Mouse (Mus musculus) megakaryocyte, embryonic 14.5 days (primary cell): ENCODE data around the gene Flna. TPM values are rescaled to one million over a fixed set of nuclear protein-coding genes. Genes with fewer than 3 reads are reported as not detected.

Source experiments
- H3K27me3 ChIP-seq: replicated peaks from 2 replicates; pipeline ENCODE3; 2012; ENCODE audit warnings: inconsistent platforms
- H3K36me3 ChIP-seq: replicated peaks from 2 replicates; pipeline ENCODE3; 2012; ENCODE audit warnings: low read length, inconsistent platforms, mixed read lengths
- H3K4me1 ChIP-seq: 2 replicates; pipeline ENCODE4 v1.6.1; 2012; ENCODE audit warnings: inconsistent platforms
- H3K4me3 ChIP-seq: replicated peaks from 2 replicates; pipeline ENCODE3; 2012; ENCODE audit warnings: moderate library complexity, mild to moderate bottlenecking, inconsistent platforms
- H3K9me3 ChIP-seq: 2 replicates; pipeline ENCODE4 v1.6.1; 2012; ENCODE audit warnings: inconsistent platforms
- FLI1 ChIP-seq: IDR thresholded peaks from 2 replicates; pipeline ENCODE4 v1.6.1; 2012; ENCODE audit warnings: low read length, inconsistent platforms, mixed read lengths
- GATA1 ChIP-seq: IDR thresholded peaks from 3 replicates; pipeline ENCODE4 v1.6.1; 2012; ENCODE audit warnings: mixed read lengths, low read length, inconsistent platforms, borderline replicate concordance
- polyA plus RNA-seq: library from polyadenylated mRNA; stranded (reverse); fragments of >175 nt; gene quantifications from 2 replicates; pipeline ENCODE4 v1.2.3, GENCODE M21; 2012; ENCODE audit warnings: low replicate concordance; ENCODE audit not compliant: insufficient read depth

Flna gene
- polyA plus RNA-seq, 1 experiment = 299 TPM

DNA sequence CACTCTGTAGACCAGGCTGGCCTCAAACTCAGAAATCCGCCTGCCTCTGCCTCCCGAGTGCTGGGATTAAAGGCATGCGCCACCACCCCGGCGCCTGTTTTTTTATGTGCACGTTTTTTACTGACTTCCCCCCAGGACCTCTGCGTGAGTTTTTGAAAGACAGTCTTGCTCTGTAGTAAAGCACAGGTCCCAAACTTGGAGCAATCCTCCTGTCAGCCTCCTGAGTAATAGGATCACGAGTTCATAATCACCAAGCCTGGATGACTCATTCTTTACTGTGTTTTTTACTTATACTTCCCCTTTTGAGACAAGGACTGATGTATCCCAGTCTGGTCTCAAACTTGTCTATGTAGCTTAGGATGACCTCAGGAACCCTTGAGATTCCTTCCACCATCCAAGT, 28.3 kb upstream of the Flna start:
- peaks cover 31% of the 10 kb centered on the region for H3K36me3 ChIP-seq
- TF ChIP-seq FLI1 = no peak
- TF ChIP-seq GATA1 = no peak

DNA sequence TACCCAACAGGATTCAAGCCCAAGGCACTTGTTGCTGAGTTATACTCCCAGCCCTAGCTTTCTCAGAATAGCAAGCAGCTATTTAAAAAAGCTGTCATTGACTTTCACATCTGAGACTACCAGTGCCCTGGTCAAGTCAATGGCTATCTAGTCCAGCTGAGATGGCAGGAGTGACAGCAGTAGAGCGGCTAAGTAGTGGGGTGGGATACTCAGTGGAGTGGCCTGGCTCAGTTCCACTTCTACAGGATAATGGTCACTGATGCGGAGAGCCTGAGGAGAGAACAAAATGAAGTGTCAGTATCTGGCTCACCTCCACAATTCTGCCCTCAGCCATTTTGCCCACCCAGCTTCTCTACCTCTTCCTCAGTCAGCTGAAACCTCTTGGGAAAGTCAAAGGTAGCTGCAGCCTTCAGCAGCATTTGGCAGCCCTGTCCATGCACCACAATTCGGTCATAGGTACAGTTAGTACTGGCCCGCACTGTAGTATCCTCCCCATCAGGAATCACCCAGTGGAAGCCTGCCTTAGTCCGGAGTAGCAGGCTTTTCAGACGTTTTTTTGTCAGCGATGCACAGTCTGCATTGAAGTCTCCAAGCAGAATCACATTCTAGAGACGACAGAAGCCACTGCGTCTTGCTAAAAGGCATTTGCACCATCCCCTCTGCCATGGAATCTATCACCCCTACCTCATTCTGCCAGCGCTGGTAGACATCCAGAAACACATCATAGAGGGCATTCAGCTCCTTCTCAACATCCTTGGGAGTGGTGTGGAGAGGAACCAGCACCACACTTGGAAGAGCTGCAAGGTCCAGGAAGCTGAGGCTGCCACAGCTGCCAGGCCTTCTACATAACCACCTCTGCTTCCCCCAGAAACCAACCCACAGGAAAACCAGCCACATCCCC, 24.1 kb upstream of the Flna start:
- peaks cover 5% of the 10 kb centered on the region; the same call in 1 of the 2 replicates for H3K9me3 ChIP-seq
- H3K4me1 ChIP-seq = peaks cover 26% of the 10 kb centered on the region
- TF ChIP-seq FLI1 (no peak), GATA1 (no peak)
- peaks cover 12% of the 10 kb centered on the region for H3K27me3 ChIP-seq
- H3K4me3 ChIP-seq = no peak overlapping the region
- H3K36me3 ChIP-seq = peaks cover 40% of the 10 kb centered on the region

More for the DNA sequence above, 28.3 kb upstream of the Flna start:
- Histone ChIP-seq H3K4me1 (peaks cover 22% of the 10 kb centered on the region), H3K4me3 (no peak overlapping the region), H3K27me3 (peaks cover 25% of the 10 kb centered on the region), H3K9me3 (no peaks in the 10 kb centered on the region)

DNA sequence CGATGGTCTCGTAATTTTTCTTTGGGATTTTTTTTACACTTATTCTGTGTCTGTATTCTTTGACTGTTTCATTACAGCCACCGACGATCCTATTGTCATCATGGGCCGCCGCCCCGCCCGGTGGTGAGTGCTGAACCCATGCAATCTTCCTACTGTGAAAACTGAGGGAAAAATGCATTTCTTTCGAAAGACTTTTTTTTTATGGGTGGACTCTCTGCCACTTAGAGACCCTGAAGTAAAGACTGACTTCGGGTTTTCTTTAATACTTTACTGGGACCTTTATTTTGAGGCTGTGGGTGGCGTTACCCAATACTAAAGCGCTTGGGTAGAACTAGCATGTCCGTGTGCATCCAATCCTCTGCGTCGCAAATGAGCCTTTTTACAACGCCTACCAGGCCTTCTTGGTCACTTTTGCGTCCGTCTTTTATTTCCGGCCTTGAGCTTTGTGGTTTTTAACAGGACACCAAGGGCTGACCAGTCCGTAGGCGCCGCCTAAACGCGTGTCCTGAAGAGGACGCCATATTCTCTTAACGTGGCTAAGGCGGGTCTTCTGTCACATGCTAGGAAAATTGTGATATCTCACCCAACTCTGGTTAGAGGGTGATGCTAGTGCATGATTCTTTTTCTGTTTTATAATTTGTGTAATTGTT, 21.4 kb upstream of the Flna start:
- H3K4me1 ChIP-seq = peaks cover 20% of the 10 kb centered on the region
- TF ChIP-seq FLI1 = no peak
- H3K9me3 ChIP-seq = peaks cover 5% of the 10 kb centered on the region; the same call in 1 of the 2 replicates
- H3K27me3 ChIP-seq = peaks cover 8% of the 10 kb centered on the region
- H3K4me3 ChIP-seq = peak overlapping the region; percentile 91
- H3K36me3 ChIP-seq = peaks cover 25% of the 10 kb centered on the region

DNA sequence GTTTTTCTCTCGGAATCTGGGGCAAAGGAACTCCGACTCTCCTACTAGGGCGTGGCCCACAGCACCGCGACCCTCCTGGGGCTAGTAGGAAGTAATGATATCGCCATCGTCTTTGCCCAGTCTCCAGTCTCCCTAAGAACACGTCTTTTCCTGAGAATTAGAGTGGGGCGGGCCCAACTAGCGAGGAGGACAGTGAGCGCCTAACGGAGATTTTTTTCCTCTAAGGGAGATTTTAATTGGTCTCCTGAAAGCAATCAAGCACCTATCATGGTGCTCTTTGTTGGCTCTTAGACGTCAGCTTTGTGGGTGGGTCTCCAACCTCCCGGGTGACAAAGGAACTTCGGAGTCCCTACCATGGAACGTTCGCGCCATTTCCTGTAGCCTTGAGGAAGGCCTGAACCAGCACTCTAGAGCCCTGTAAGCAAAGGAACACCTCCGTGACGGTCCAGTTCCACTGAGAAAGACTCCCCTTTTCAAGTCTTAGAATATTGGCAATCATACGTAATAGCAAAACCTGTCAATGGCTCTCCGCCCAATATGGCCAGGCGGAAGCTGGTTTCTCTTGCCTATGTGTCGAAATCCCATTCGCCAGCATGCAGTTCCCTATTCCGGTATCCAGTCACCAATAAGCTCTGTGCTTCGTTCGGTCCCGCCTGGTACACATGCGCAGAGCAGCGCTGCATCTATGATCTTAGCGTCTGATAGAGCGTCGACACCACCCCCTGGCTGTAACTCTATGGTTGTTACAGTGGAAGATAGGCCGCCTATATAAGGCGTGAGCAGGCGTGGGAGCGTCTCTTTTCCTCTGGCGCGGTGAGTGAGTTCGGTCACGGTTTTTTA, 20.7 kb upstream of the Flna start, which contains the start of gene Rpl10:
Gene Rpl10, plus strand, starts transcription at position 751 of the 840 bp plus-strand sequence.
- TF ChIP-seq GATA1 (peak; percentile 88), FLI1 (no peak)
- Histone ChIP-seq H3K9me3 (peaks cover 5% of the 10 kb centered on the region; the same call in 1 of the 2 replicates), H3K27me3 (peaks cover 9% of the 10 kb centered on the region)

DNA sequence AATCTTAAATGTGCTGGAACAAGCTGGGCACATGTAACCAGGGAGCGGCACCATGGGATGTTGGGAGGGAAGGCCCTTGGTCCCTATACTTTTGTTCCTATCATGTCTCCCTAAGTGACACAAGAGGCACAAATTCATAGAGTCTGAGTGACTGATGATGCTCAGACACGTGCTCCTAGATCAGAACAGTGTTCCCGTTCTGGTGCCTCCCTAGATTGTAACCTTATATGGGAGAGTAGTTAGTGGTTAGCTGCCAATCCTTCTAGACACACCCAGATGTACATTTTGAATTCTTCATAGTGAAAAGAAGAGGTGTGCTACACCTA, 20.1 kb upstream of the Flna start:
- peaks cover 5% of the 10 kb centered on the region; the same call in 1 of the 2 replicates for H3K9me3 ChIP-seq
- peak overlapping the region; percentile 91 for H3K4me3 ChIP-seq
- H3K36me3 ChIP-seq = peaks cover 22% of the 10 kb centered on the region
- H3K4me1 ChIP-seq = peaks cover 20% of the 10 kb centered on the region
- no peak for TF ChIP-seq GATA1
- no peak for TF ChIP-seq FLI1
- H3K27me3 ChIP-seq = peaks cover 14% of the 10 kb centered on the region

More for the DNA sequence above, 20.7 kb upstream of the Flna start, which contains the start of gene Rpl10:
- peak within 1 kb of the TSS; percentile 91 for H3K4me3 ChIP-seq
- peaks cover 20% of the 10 kb centered on the region for H3K4me1 ChIP-seq
- peaks cover 22% of the 10 kb centered on the region for H3K36me3 ChIP-seq

DNA sequence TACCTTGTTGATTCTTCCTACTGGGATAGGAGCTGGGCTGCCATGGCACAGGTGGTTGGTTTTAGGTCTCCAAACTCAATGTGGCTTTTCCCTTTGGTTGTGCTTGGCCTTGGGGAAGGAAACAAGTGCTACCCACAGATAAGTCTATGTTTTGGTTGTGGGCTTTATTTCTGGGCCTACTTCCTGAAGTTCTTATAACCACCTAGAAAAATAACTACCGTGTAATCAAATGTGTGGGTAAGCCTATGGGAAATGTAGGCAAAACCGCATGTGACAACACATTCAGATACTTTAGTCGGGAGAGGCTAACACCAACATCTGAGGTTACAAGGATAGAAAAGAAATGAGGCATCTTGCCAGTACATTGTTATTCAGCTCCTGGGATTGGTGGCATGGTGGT, 8.1 kb upstream of the Flna start:
- peaks cover 35% of the 10 kb centered on the region for H3K36me3 ChIP-seq
- no peak overlapping the region for H3K4me3 ChIP-seq

DNA sequence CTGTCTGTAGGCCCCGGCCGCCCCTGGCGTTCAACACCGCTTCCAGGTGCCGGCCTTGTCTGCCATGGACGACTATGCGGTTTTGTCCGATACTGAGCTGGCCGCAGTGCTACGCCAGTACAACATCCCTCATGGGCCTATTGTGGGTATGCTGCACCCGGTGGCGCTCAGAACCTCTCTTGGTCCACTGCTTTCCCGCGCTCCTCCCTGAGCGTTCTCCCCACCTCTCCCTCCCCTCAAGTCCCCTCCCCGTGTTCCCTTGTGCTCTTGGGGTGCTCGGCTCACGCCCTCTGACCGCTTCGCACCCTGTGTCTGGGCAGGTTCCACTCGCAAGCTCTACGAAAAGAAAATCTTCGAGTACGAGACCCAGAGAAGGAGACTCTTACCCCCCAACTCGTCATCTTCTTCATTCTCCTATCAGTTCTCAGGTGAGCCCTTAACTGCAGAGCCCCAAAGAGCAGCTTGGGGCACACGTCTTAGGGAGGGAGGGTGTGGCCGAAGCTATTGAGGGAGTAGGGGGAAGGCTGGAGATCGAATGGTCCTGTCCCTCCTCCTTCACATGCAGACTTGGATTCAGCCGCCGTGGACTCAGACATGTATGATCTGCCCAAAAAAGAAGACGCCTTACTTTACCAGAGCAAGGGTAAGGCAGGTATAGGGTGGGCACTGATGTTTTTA, 5.4 kb upstream of the Flna start:
- TF ChIP-seq GATA1 (no peak), FLI1 (no peak)
- peaks cover 32% of the 10 kb centered on the region for H3K4me1 ChIP-seq

More for the DNA sequence above, 8.1 kb upstream of the Flna start:
- H3K9me3 ChIP-seq = no peaks in the 10 kb centered on the region
- H3K4me1 ChIP-seq = peaks cover 31% of the 10 kb centered on the region
- TF ChIP-seq FLI1 (no peak), GATA1 (no peak)
- no peaks in the 10 kb centered on the region for H3K27me3 ChIP-seq

DNA sequence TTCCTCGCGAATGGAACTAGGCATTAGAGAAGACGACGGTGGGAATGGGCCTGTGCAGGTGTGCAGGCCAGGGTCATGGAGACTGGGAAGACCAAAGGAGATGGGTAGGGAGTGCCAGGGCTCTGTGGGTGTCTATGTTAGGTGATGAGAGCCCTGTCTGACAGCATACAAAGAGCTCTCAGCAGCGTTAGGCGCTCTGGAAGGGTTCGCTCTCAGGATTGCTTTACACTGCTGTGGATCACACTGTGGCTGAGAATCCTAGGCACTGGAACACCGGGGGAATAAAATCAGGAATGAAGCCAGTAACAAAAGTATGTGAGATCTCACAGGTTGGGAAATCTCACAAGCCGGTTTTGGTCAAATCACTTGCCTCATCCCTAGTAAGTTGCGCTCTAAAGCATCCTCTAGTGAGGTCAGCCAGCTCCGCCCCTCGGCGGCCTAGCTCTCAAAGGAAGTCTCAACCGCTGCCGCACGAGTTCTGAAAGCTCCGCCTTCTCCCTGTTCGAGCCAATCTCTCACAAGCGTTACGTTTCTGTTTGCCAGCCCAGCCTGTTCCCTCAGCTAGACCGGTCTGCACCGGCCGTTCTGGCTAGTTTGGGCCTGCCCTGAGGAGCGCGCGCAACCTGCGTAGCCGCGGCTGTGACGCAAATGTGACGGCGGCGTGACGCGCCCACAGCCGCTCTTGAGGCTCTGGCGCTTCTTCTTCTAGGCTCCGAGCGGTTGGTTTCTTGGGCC, 4.7 kb upstream of the Flna start, which contains the start of gene Emd:
Gene Emd, plus strand, starts transcription at position 535 of the 735 bp plus-strand sequence.
- H3K9me3 ChIP-seq = no peaks in the 10 kb centered on the region
- peaks cover 39% of the 10 kb centered on the region for H3K4me1 ChIP-seq
- TF ChIP-seq FLI1 = no peak
- TF ChIP-seq GATA1 = no peak
- peak within 1 kb of the TSS; percentile 98 for H3K4me3 ChIP-seq
- H3K36me3 ChIP-seq = peaks cover 28% of the 10 kb centered on the region
- H3K27me3 ChIP-seq = peaks cover 4% of the 10 kb centered on the region

More for the DNA sequence above, 5.4 kb upstream of the Flna start:
- H3K4me3 ChIP-seq = peak overlapping the region; percentile 98
- H3K9me3 ChIP-seq = no peaks in the 10 kb centered on the region
- H3K36me3 ChIP-seq = peaks cover 32% of the 10 kb centered on the region
- peaks cover 2% of the 10 kb centered on the region for H3K27me3 ChIP-seq
